Mouse (Mus musculus) retina, adult 2 months (tissue): ENCODE data around the gene Pop7.

Experiments
- DNase-seq: peaks from one replicate; pipeline ENCODE4 v3.0.0-alpha.2; 2012; ENCODE audit warnings: low read depth, low spot score

Gene Pop7

GRCm38 (mm10) chr5:137502667-137503110 lies 371 bp upstream of the Pop7 start:
- no peak for DNase-seq

GRCm38 (mm10) chr5:137500186-137500585 lies 2.1 kb downstream of the Pop7 start:
- DNase-seq = no peak

DNA sequence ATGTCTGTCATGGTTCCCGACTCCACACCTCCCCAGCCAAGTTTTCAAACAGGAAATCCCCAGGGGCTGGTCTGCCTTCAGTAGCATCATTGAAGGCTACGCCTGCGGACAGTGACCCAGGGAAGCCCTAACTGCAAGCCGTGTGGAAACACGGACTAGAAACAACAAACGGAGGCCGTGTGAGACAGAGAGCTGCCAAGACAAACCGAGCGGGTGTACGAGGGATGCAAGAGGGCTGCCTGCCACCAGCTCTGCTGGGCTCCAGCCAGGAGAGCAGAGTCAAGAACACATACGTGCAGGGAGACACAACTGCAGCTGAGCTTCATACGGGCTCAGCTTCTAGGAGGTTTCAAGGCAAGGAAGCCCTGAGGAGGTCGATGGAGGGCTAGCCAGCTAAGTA lies 8.5 kb downstream of the Pop7 start:
- DNase-seq = no peak

- no peak for DNase-seq
Observed at GRCm38 (mm10) chr5:137491559-137491958, 10.8 kb downstream of the Pop7 start.

- no peak for DNase-seq
Observed at GRCm38 (mm10) chr5:137487616-137488015, 14.7 kb downstream of the Pop7 start.

DNA sequence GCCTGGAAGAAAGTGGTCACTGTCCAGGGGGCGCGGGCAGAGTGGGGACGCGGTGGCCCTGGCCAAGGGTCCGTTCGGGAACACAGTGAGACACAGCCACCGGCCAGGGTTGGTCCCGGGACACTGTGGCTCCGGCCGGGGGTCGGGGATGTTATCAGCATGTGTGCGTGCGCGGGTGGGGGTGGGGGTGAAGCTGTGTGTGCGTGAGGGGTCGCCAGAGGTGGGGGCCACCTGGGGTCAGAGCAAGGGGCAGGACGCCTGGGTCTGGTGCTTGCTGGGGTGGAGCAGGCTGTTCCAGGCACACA lies 16.5 kb downstream of the Pop7 start:
- no peak for DNase-seq

DNA sequence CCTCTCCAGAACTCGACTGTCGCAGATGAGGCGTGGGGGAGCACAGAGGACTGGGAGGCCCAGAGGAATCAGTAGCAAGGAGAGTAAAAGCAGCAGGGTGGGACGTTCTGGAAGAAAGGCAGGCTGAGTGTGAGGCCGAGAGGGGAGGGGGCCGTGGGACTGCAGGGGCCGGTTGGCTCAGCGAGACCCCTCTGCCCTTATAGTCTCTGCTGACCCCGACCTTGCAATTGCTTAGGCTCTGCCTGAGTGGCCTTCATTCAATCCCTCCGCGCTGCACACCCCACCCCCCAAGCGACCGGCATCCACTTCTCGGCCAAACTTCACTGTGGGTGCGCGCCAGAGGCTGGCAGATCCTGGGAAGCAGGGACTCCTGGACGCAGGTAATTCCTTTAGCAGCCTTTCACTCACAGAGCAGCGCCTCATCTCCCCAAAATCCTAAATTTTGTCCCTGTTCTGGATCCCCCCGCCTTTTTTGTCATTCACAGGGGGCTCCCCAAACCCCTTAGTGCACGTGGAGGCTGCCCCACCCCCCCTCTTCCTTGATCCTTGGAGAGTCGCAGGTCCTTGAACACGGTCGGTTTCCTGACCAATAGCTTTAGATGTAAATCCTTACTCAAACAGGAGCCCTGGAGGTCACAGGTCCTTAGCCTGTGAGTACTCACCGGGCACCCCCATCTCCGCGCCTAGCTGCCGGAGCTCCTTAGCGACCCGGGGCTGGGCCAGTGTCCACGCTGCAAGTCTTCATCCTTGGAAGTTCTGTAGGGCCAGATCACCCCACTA lies 17.1 kb downstream of the Pop7 start:
- DNase-seq = no peak

GRCm38 (mm10) chr5:137481897-137482296 lies 20.4 kb downstream of the Pop7 start:
- no peak for DNase-seq

- peak; percentile 26 for DNase-seq
Observed at GRCm38 (mm10) chr5:137481138-137481537, 21.2 kb downstream of the Pop7 start.

DNA sequence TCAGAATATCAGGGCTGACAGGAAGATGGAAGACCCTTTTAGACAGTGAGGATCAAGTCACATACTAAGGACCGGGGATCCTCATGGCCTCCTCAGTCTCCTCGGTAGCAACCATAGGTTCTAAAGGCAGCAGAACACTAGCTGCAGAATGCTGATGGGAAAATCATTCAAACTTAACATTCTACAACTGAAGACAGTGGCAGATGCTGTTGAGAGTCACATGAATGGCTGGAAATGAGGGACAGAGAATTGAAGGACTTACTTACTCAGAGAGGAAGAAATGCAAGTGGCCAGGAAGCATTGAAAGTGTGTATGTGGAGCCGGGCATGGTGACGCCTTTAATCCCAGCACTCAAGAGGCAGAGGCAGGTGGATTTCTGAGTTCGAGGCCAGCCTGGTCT lies 25.4 kb downstream of the Pop7 start, which contains the start of gene Zan:
Gene Zan (minus strand): TSS at position 101 of the 400 bp plus-strand sequence.
- no peak for DNase-seq

DNA sequence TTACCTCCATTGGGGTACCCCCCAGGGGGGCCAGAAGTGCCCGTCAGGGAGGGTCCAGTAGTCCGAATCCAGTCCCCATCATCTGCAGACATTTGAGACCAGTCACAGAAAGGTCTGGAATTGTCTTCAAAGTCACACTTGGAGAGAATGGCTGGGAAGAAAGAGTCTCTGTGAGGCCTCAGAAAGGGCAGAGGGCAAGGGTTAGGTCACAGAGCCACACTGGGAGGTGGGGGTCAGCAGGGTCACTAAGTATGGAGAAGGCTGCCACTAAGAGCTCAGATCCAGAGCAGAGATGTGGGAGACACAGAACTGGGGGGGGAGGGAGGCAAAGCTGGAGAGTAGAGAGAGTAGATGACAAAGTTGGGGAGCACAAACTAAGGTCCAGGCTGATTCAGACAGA lies 28.0 kb downstream of the Pop7 start:
- no peak for DNase-seq

DNA sequence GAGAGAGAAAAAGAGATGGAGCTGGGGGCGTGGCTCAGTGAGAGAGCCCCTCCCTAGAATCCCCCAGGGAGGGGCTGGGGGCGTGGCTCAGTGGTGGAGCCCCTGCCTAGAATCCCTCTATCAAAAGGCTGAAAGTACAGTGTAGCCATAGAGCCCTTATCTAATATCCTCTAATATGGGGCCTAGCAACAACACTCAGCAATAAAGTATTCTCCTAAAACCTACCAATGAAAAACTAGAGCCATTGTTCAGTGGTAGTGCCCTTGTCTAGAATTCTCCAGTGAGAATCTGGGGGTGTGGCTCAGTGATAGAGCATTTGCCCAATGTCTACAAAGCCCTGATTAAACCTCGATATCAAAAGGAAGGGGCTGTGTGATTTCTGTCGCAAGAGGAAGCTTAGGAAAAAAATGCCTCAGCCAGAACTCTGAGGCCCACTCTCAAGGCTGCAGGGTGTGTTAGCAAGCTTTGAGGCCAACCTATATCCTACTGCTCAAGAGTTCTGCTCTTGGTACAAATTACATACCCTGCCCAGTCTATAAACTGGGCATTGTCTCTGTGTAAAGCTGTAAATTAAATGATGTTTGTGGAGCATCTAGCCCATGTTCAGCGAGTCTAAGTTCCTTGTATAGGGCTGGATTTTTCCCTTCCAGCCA lies 29.9 kb downstream of the Pop7 start:
- no peak for DNase-seq

- no peak for DNase-seq
Observed at GRCm38 (mm10) chr5:137466946-137467345, 35.4 kb downstream of the Pop7 start.

- DNase-seq = no peak
Observed at GRCm38 (mm10) chr5:137465049-137465448, 37.3 kb downstream of the Pop7 start.

- no peak for DNase-seq
Observed at GRCm38 (mm10) chr5:137455866-137456591, 46.3 kb downstream of the Pop7 start.

DNA sequence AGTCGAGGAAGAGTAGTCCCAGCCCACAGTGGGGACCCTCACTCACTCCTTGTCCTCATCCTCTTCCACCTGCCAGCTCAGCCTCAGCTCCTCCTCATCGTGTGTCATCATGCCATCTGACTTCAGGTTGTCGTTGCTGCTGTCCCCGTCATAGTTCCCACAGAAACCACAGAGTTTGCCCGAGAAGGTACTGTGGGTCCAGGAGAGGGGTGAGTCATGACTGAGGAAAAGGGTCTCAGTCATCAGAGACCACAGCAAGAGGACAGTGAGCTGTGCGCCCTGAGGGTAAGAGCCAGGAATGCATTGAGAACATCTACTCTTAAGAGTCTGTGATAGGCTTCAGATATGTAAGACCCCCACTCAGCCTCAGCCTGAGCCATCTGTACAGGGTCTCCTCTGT lies 47.1 kb downstream of the Pop7 start:
- no peak for DNase-seq
